Mouse (Mus musculus) lung, embryonic 15.5 days (tissue): Measurements from ENCODE around the gene Speg. TPM values are rescaled to one million over a fixed set of nuclear protein-coding genes. Genes with fewer than 3 reads are reported as not detected.

Experiments
- ATAC-seq: fragments of 200-750 bp; cut with Nextera tagmentation; 2 replicates; pipeline ENCODE4 v1.8.0; 2017; ENCODE audit warnings: moderate number of reproducible peaks, borderline replicate concordance; ENCODE audit not compliant: low FRiP score, low TSS enrichment; ENCODE audit errors: extremely low read depth
- H3K27ac ChIP-seq: fragments of 300-500 bp; sonication (generic); 2 replicates; pipeline ENCODE4 v1.5.1; 2015; ENCODE audit warnings: moderate library complexity, mild to moderate bottlenecking, inconsistent platforms
- H3K27me3 ChIP-seq: fragments of 300-500 bp; sonication (generic); 2 replicates; pipeline ENCODE4 v1.6.1; 2015; ENCODE audit warnings: inconsistent platforms
- H3K36me3 ChIP-seq: fragments of 300-500 bp; sonication (generic); 2 replicates; pipeline ENCODE4 v1.6.1; 2015; ENCODE audit warnings: inconsistent platforms
- H3K4me1 ChIP-seq: fragments of 300-500 bp; sonication (generic); 2 replicates; pipeline ENCODE4 v1.6.1; 2015; ENCODE audit warnings: inconsistent platforms
- H3K4me2 ChIP-seq: fragments of 300-500 bp; sonication (generic); 2 replicates; pipeline ENCODE4 v1.6.1; 2015; ENCODE audit warnings: inconsistent platforms, mild to moderate bottlenecking, moderate library complexity
- H3K4me3 ChIP-seq: fragments of 300-500 bp; sonication (generic); 2 replicates; pipeline ENCODE4 v1.5.1; 2015; ENCODE audit warnings: mild to moderate bottlenecking, inconsistent platforms
- H3K9ac ChIP-seq: fragments of 300-500 bp; sonication (generic); 2 replicates; pipeline ENCODE4 v1.6.1; 2015; ENCODE audit warnings: inconsistent platforms
- H3K9me3 ChIP-seq: fragments of 300-500 bp; sonication (generic); 2 replicates; pipeline ENCODE4 v1.6.1; 2016; ENCODE audit warnings: inconsistent platforms
- WGBS: fragments of 180-500 bp; shearing (Covaris S2); methylation state at CpG from one replicate; pipeline ENCODE4 v1.1.7; 2015; 5-methylcytosine and 5-hydroxymethylcytosine counted together
- polyA plus RNA-seq: library from polyadenylated mRNA; unstranded; fragments of >200 nt; fragmentation: Nextera tagmentation; extraction: Ambion mirVana; gene quantifications from 2 replicates; pipeline ENCODE4 v1.2.1, GENCODE M21; 2015

Gene Speg
- polyA plus RNA-seq, 1 experiment from 2014 or later = 42.8 TPM

GRCm38 (mm10) chr1:75423780-75424390 lies 48.8 kb downstream of the Speg start:
- H3K9ac ChIP-seq = no peak overlapping the region
- no peak for ATAC-seq
- H3K27ac ChIP-seq = no peak overlapping the region
- peaks cover 56% of the 10 kb centered on the region for H3K27me3 ChIP-seq
- no peaks in the 10 kb centered on the region for H3K36me3 ChIP-seq
- no peaks in the 10 kb centered on the region for H3K9me3 ChIP-seq
- H3K4me2 ChIP-seq = no peak overlapping the region
- H3K4me1 ChIP-seq = peaks cover 19% of the 10 kb centered on the region
- 80% methylated on average over 11 of the region's 11 CpGs for WGBS
- no peak overlapping the region for H3K4me3 ChIP-seq

DNA sequence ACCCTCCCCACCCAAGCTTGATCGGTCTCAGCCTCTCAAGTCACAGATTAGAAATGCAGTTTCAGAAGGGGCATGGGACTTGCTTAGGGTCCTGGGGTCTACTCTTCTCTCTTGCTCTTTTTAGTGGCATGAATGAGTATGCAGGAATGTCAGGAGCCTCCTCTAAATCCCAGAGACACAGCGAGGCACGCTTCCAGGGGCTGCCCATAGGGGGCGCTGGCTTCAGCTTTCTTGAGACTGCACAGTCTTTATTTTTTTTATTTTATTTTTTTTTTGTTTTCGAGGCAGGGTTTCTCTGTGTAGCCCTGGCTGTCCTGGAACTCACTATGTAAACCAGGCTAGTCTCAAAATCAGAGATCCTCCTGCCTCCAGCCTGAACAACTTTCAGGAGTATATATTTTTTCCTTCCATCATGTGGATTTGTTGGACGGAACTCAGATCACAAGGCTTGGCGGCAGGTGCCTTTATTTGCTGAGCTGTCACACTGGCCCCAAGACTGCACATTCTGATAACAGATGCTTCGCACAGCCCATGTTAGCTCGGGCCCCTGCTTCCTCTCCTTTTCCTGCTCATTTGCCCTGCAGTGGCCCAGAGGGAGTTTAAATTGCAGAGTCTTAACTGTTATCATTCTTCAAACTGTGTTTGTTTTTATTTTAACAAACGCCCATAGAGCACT lies 50.8 kb downstream of the Speg start:
- Histone ChIP-seq H3K4me2 (no peak overlapping the region), H3K36me3 (no peaks in the 10 kb centered on the region), H3K9ac (no peak overlapping the region), H3K4me3 (no peak overlapping the region), H3K27ac (no peak overlapping the region), H3K27me3 (peaks cover 41% of the 10 kb centered on the region), H3K4me1 (peaks cover 19% of the 10 kb centered on the region), H3K9me3 (no peaks in the 10 kb centered on the region)
- ATAC-seq = no peak
- 20% methylated on average over 10 of the region's 10 CpGs for WGBS

DNA sequence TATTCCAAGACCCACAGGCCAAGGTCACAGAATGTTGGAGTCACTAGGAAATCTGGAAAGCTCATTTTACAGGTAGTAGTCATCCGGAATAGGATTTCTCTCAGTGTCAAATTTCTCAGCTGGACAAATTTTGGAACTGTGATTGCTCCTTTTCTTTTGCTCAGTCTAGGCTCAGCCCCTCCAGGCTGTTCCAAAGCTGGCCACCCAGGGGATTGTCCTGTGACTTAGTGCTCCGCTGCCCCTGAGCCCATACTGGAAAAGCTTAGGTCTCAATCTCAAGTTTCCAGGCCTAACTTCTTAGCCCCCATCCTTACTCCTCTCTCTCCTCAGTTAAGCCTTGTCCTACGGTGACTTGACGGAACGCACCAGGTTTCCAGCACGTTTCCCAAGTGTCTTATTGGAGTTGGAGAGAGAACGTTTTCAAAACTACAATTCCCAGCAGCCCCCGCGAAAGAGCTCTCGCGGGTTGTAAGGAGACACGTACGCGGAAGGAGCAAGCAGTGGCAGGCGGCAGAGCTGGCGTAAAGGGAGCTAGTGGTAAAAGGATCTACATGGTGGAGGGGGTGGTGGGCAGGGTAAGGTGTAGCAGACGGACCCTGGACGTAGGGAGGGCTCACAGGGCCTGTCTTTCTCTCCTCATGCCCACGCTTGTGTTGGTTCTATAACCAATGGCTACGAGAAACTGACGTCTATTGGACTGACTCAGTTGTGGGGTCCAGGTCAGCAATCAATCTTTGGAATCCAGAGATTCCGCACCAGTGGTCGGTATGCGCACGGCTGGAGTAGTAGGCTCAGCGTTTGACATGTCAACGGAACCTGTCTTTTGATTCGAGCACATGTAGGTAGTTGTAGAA lies 60.6 kb downstream of the Speg start, which contains the start of gene Gmppa:
TSS of gene Gmppa (plus strand) at position 456 of the 854 bp plus-strand sequence.
- Histone ChIP-seq H3K27me3 (no peaks in the 10 kb centered on the region), H3K4me2 (peak within 1 kb of the TSS; percentile 62), H3K4me3 (peak within 1 kb of the TSS; percentile 64), H3K27ac (peak within 1 kb of the TSS; percentile 55), H3K36me3 (no peaks in the 10 kb centered on the region), H3K9me3 (no peaks in the 10 kb centered on the region), H3K9ac (peak within 1 kb of the TSS; percentile 66), H3K4me1 (peaks cover 11% of the 10 kb centered on the region)
- WGBS = 6% methylated on average over 28 of the region's 28 CpGs
- ATAC-seq = peak; percentile 85

DNA sequence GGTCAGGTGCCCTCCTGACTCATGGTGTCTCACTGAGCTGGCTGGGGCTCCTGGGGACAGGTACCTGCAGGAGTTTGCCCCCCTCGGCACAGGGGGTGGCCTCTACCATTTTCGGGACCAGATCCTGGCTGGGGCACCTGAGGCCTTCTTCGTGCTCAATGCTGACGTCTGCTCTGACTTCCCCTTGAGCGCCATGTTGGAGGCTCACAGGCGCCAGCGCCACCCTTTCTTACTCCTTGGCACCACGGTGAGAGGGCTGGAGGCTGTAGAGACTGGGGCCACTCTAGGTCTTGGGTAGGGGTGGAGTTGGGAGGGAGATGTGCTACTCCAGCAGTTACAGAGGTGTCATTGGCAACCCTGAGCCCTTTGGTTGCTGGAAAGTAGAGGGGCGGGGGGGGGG lies 63.7 kb downstream of the Speg start:
- peaks cover 25% of the 10 kb centered on the region for H3K4me1 ChIP-seq
- 74% methylated on average over 8 of the region's 9 CpGs for WGBS
- no peak overlapping the region for H3K4me2 ChIP-seq
- H3K9ac ChIP-seq = no peak overlapping the region
- H3K27me3 ChIP-seq = no peaks in the 10 kb centered on the region
- no peak overlapping the region for H3K27ac ChIP-seq
- ATAC-seq = no peak
- H3K9me3 ChIP-seq = no peaks in the 10 kb centered on the region
- no peaks in the 10 kb centered on the region for H3K36me3 ChIP-seq
- H3K4me3 ChIP-seq = no peak overlapping the region

DNA sequence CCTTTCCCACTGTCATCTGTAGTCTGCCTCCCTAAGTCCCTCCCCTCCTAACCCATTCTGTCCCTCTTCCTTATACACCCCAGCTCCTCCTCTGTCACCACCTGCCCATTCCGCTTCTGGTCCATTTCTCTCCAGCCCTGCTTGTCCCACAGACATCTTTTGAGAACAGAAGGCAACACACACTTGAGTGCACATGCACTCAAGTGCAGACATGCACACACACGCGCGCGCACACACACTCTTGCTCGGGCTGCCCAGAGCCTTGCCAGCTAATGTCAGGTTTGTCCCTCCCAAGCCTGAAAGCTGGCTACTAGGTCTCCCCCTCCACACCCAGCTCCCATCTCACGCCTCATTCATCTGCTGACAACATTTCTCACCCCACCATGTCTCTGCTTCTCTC lies 65.6 kb downstream of the Speg start:
- Histone ChIP-seq H3K36me3 (no peaks in the 10 kb centered on the region), H3K27me3 (peaks cover 13% of the 10 kb centered on the region), H3K9me3 (no peaks in the 10 kb centered on the region), H3K9ac (no peak overlapping the region), H3K4me3 (no peak overlapping the region), H3K4me2 (no peak overlapping the region), H3K27ac (no peak overlapping the region), H3K4me1 (peaks cover 36% of the 10 kb centered on the region)
- no peak for ATAC-seq
- 90% methylated on average over 7 of the region's 7 CpGs for WGBS

DNA sequence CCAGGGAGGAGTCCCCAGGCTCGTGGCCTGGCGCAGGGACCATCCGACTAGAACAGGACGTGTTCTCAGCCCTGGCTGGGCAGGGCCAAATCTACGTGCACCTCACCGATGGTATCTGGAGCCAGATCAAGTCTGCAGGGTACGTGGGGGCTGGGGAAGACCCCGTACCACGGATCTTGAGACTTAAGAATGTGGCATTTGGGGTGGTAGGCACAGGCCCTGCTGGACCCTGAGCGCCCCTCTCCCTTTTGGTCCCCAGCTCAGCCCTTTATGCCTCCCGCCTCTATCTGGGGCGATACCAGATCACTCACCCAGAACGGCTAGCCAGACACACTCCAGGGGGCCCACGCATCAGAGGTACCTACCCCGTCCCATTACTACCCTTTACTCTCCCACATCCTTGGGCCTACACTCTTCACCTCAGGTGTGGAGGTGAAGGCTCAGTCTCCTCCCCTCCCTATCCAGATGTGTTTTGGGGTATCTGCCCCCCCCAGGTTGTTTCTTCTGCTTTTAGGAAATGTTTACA lies 66.4 kb downstream of the Speg start:
- H3K36me3 ChIP-seq = no peaks in the 10 kb centered on the region
- no peaks in the 10 kb centered on the region for H3K9me3 ChIP-seq
- 85% methylated on average over 15 of the region's 15 CpGs for WGBS
- no peak overlapping the region for H3K4me3 ChIP-seq
- no peak overlapping the region for H3K4me2 ChIP-seq
- no peak overlapping the region for H3K27ac ChIP-seq
- peaks cover 41% of the 10 kb centered on the region for H3K4me1 ChIP-seq
- H3K9ac ChIP-seq = no peak overlapping the region
- H3K27me3 ChIP-seq = peaks cover 21% of the 10 kb centered on the region
- no peak for ATAC-seq

- H3K9me3 ChIP-seq = no peaks in the 10 kb centered on the region
- H3K4me3 ChIP-seq = no peak overlapping the region
- ATAC-seq = no peak
- H3K9ac ChIP-seq = no peak overlapping the region
- no peak overlapping the region for H3K4me2 ChIP-seq
- no peaks in the 10 kb centered on the region for H3K36me3 ChIP-seq
- no peak overlapping the region for H3K27ac ChIP-seq
- H3K4me1 ChIP-seq = peaks cover 43% of the 10 kb centered on the region
- WGBS = 71% methylated on average over 9 of the region's 9 CpGs
- H3K27me3 ChIP-seq = peaks cover 28% of the 10 kb centered on the region
Observed at GRCm38 (mm10) chr1:75442171-75442570, 67.1 kb downstream of the Speg start.

DNA sequence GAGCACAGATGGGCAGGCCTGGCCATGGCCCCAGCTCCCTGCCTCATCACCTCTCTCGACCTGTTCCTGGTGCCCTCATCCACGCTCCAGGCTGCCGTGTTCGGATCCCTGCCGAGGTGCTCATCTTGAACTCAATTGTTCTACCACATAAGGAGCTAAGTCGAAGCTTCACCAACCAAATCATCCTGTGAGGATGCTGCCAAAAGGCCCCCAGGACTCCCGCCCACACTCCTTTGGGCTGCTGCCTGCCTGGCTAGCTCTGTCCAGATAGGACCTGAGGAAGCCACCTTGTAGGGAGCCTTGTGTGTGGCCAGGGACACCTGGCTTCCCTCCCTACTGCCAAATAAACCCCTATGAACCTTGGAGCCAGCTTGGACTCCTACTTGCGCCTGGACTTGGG lies 67.7 kb downstream of the Speg start:
- H3K4me1 ChIP-seq = peaks cover 49% of the 10 kb centered on the region
- no peaks in the 10 kb centered on the region for H3K9me3 ChIP-seq
- H3K9ac ChIP-seq = no peak overlapping the region
- no peak overlapping the region for H3K4me3 ChIP-seq
- H3K4me2 ChIP-seq = no peak overlapping the region
- WGBS = 54% methylated on average over 8 of the region's 8 CpGs
- H3K27me3 ChIP-seq = peaks cover 34% of the 10 kb centered on the region
- H3K27ac ChIP-seq = no peak overlapping the region
- H3K36me3 ChIP-seq = no peaks in the 10 kb centered on the region
- no peak for ATAC-seq

GRCm38 (mm10) chr1:75443247-75444024 lies 68.3 kb downstream of the Speg start:
- Histone ChIP-seq H3K4me1 (peaks cover 55% of the 10 kb centered on the region), H3K36me3 (no peaks in the 10 kb centered on the region), H3K4me3 (no peak overlapping the region), H3K9me3 (no peaks in the 10 kb centered on the region), H3K27ac (no peak overlapping the region), H3K9ac (no peak overlapping the region), H3K27me3 (peaks cover 40% of the 10 kb centered on the region), H3K4me2 (no peak overlapping the region)
- ATAC-seq = no peak
- 46% methylated on average over 13 of the region's 13 CpGs for WGBS

- no peak for ATAC-seq
- WGBS = 39% methylated on average over 3 of the region's 3 CpGs
- Histone ChIP-seq H3K9ac (no peak overlapping the region), H3K4me2 (no peak overlapping the region), H3K36me3 (no peaks in the 10 kb centered on the region), H3K4me3 (no peak overlapping the region), H3K4me1 (peaks cover 61% of the 10 kb centered on the region), H3K9me3 (no peaks in the 10 kb centered on the region), H3K27me3 (peaks cover 47% of the 10 kb centered on the region), H3K27ac (no peak overlapping the region)
Observed at GRCm38 (mm10) chr1:75444208-75444607, 69.1 kb downstream of the Speg start.

- H3K9ac ChIP-seq = no peak overlapping the region
- H3K4me3 ChIP-seq = no peak overlapping the region
- peak; percentile 21; the same call in 1 of the 2 replicates for ATAC-seq
- no peak overlapping the region for H3K27ac ChIP-seq
- peaks cover 71% of the 10 kb centered on the region for H3K4me1 ChIP-seq
- WGBS = 10% methylated on average over 9 of the region's 9 CpGs
- no peaks in the 10 kb centered on the region for H3K36me3 ChIP-seq
- peak overlapping the region; percentile 33 for H3K4me2 ChIP-seq
- no peaks in the 10 kb centered on the region for H3K9me3 ChIP-seq
- H3K27me3 ChIP-seq = peaks cover 57% of the 10 kb centered on the region
Observed at GRCm38 (mm10) chr1:75445141-75445701, 70.1 kb downstream of the Speg start.
